Mouse (Mus musculus): ENCODE measurements around the gene Timm50. TPM values are rescaled to one million over a fixed set of nuclear protein-coding genes. Genes with fewer than 3 reads are reported as not detected.

Timm50 gene
- 81.9 and 89.8 TPM in 2 replicates for polyA plus RNA-seq (2012; rRNA removed)

- DNase-seq (ENCODE audit: low read depth), result peak; percentile 70
Observed at GRCm38 (mm10) chr7:28311926-28312543, at the start of gene Timm50. TSS of gene Timm50 (minus strand) at chr7:28312072.

GRCm38 (mm10) chr7:28360291-28360690 lies 48.4 kb upstream of the Timm50 start:
- no peak for DNase-seq (ENCODE audit: low read depth)

- DNase-seq (ENCODE audit: low read depth), result no peak
Observed at GRCm38 (mm10) chr7:28359854-28360253, 48.0 kb upstream of the Timm50 start.

- no peak for DNase-seq (ENCODE audit: low read depth)
Observed at GRCm38 (mm10) chr7:28358431-28358830, 46.6 kb upstream of the Timm50 start.

GRCm38 (mm10) chr7:28357984-28358383 lies 46.1 kb upstream of the Timm50 start:
- no peak for DNase-seq (ENCODE audit: low read depth)

- DNase-seq (ENCODE audit: low read depth), result no peak
Observed at GRCm38 (mm10) chr7:28356981-28357380, 45.1 kb upstream of the Timm50 start.

- DNase-seq (ENCODE audit: low read depth), result no peak
Observed at GRCm38 (mm10) chr7:28355221-28355620, 43.3 kb upstream of the Timm50 start.

GRCm38 (mm10) chr7:28354596-28354995 lies 42.7 kb upstream of the Timm50 start:
- no peak for DNase-seq (ENCODE audit: low read depth)

- DNase-seq (ENCODE audit: low read depth), result no peak
Observed at GRCm38 (mm10) chr7:28354113-28354581, 42.3 kb upstream of the Timm50 start.

- DNase-seq (ENCODE audit: low read depth), result no peak
Observed at GRCm38 (mm10) chr7:28353267-28353666, 41.4 kb upstream of the Timm50 start.

- no peak for DNase-seq (ENCODE audit: low read depth)
Observed at GRCm38 (mm10) chr7:28351676-28352191, 39.9 kb upstream of the Timm50 start.

- DNase-seq (ENCODE audit: low read depth), result no peak
Observed at GRCm38 (mm10) chr7:28350155-28350883, 38.4 kb upstream of the Timm50 start, which contains the start of gene Rps16. TSS of gene Rps16 (plus strand) at chr7:28350652.

GRCm38 (mm10) chr7:28348601-28349000 lies 36.7 kb upstream of the Timm50 start:
- no peak for DNase-seq (ENCODE audit: low read depth)

GRCm38 (mm10) chr7:28347746-28348145 lies 35.9 kb upstream of the Timm50 start:
- DNase-seq (ENCODE audit: low read depth), result no peak

GRCm38 (mm10) chr7:28344637-28345036 lies 32.8 kb upstream of the Timm50 start:
- no peak for DNase-seq (ENCODE audit: low read depth)

GRCm38 (mm10) chr7:28341381-28341780 lies 29.5 kb upstream of the Timm50 start:
- no peak for DNase-seq (ENCODE audit: low read depth)

- no peak for DNase-seq (ENCODE audit: low read depth)
Observed at GRCm38 (mm10) chr7:28339213-28339917, 27.5 kb upstream of the Timm50 start.

- peak; percentile 87 for DNase-seq (ENCODE audit: low read depth)
Observed at GRCm38 (mm10) chr7:28338108-28338998, 26.5 kb upstream of the Timm50 start, which contains the start of gene Supt5. TSS of gene Supt5 (minus strand) at chr7:28338746.

- DNase-seq (ENCODE audit: low read depth), result no peak
Observed at GRCm38 (mm10) chr7:28335471-28335870, 23.6 kb upstream of the Timm50 start.

GRCm38 (mm10) chr7:28334534-28334933 lies 22.7 kb upstream of the Timm50 start:
- no peak for DNase-seq (ENCODE audit: low read depth)

GRCm38 (mm10) chr7:28328260-28328659 lies 16.4 kb upstream of the Timm50 start:
- no peak for DNase-seq (ENCODE audit: low read depth)
